Mouse (Mus musculus) limb, embryonic 15.5 days (tissue): Measurements from ENCODE around the gene Trappc13. TPM values are rescaled to one million over a fixed set of nuclear protein-coding genes. Genes with fewer than 3 reads are reported as not detected.
"Not testable (repeated sequence)": the region's sequence is repeated elsewhere in the genome, so short reads cannot be mapped to it uniquely, and the experiment has no call there.

Experiments
- ATAC-seq: fragments of 200-750 bp; cut with Nextera tagmentation; 2 replicates; pipeline ENCODE4 v1.8.0; 2017; ENCODE audit warnings: low read depth, moderate TSS enrichment; ENCODE audit not compliant: insufficient number of reproducible peaks, low FRiP score, low TSS enrichment
- H3K27ac ChIP-seq: fragments of 300-500 bp; sonication (generic); 2 replicates; pipeline ENCODE4 v1.5.1; 2015; ENCODE audit warnings: moderate library complexity, mild to moderate bottlenecking, inconsistent platforms
- H3K27me3 ChIP-seq: fragments of 300-500 bp; sonication (generic); 2 replicates; pipeline ENCODE4 v1.6.1; 2015; ENCODE audit warnings: inconsistent platforms
- H3K36me3 ChIP-seq: fragments of 300-500 bp; sonication (generic); 2 replicates; pipeline ENCODE4 v1.6.1; 2015; ENCODE audit warnings: inconsistent platforms
- H3K4me1 ChIP-seq: fragments of 300-500 bp; sonication (generic); 2 replicates; pipeline ENCODE4 v1.6.1; 2015; ENCODE audit warnings: inconsistent platforms
- H3K4me2 ChIP-seq: fragments of 300-500 bp; sonication (generic); 2 replicates; pipeline ENCODE4 v1.6.1; 2015; ENCODE audit warnings: mild to moderate bottlenecking, inconsistent platforms
- H3K4me3 ChIP-seq: fragments of 300-500 bp; sonication (generic); 2 replicates; pipeline ENCODE4 v1.5.1; 2015; ENCODE audit warnings: mild to moderate bottlenecking, inconsistent platforms
- H3K9ac ChIP-seq: fragments of 300-500 bp; sonication (generic); 2 replicates; pipeline ENCODE4 v1.6.1; 2015; ENCODE audit warnings: inconsistent platforms
- H3K9me3 ChIP-seq: fragments of 300-500 bp; sonication (generic); 2 replicates; pipeline ENCODE4 v1.6.1; 2016; ENCODE audit warnings: inconsistent platforms
- WGBS: fragments of 180-500 bp; shearing (Covaris S2); methylation state at CpG from one replicate; pipeline ENCODE4 v1.1.7; 2015; 5-methylcytosine and 5-hydroxymethylcytosine counted together
- polyA plus RNA-seq: library from polyadenylated mRNA; unstranded; fragments of >200 nt; fragmentation: Nextera tagmentation; extraction: Ambion mirVana; gene quantifications from 2 replicates; pipeline ENCODE4 v1.2.1, GENCODE M21; 2015

Gene Trappc13
- 51.7 and 54.2 TPM in 2 replicates for polyA plus RNA-seq

DNA sequence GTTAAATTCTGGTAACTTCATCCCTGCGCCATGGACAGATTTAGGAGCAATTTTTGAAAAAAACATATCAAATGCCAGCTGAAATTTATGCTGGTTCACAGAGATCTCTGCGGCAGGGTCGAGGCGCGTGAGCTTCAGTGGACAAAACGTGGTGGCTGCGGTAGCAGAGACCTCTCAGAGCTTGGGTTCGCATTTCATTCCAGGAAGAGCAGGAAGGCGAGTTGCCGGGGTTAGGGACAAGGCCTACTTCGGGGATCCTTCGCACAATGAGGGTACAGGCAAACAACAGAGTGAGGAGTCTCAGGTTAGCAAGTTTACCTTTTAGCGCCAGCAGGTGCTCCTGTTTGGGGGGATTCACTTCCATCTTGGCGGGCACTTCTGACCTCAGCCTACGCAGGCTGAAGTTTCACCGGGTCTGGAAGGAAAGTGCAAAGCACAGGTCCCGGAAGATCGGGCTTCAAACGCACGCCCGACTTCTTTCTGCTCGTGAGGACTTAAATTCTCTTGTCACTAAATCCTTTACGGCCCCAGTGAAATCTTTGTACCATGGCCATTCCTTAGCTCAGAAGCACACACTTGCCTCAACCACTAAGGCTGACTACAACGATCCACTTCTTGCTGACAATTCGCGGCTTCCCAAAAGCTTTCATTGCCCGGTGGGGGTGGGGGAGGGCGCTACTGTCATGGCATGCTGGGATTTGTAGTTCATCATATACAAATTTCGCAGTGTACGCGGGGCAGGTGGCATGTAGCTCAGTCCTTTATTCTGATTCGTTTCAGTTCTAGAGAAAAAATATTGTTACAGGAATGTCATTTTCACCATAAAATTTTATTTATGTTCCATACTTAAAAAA lies at the start of gene Trappc13:
Gene Trappc13, minus strand, starts transcription at position 674 of the 854 bp plus-strand sequence.
- Histone ChIP-seq H3K4me2 (peak within 1 kb of the TSS; percentile 57), H3K27me3 (no peaks in the 10 kb centered on the region), H3K4me3 (peak within 1 kb of the TSS; percentile 95), H3K27ac (peak within 1 kb of the TSS; percentile 88), H3K9me3 (no peaks in the 10 kb centered on the region), H3K36me3 (peaks cover 9% of the 10 kb centered on the region), H3K9ac (peak within 1 kb of the TSS; percentile 87), H3K4me1 (peaks cover 11% of the 10 kb centered on the region; the same call in 1 of the 2 replicates)
- under 1% methylated on average over 32 of the region's 32 CpGs for WGBS
- ATAC-seq, result peak; percentile 89

GRCm38 (mm10) chr13:104227478-104227877 lies 49.2 kb upstream of the Trappc13 start:
- Histone ChIP-seq H3K4me1 (peaks cover 8% of the 10 kb centered on the region), H3K36me3 (peaks cover 4% of the 10 kb centered on the region), H3K4me2 (peak overlapping the region; percentile 70), H3K27me3 (no peaks in the 10 kb centered on the region), H3K9me3 (no peaks in the 10 kb centered on the region), H3K27ac (no peak overlapping the region), H3K4me3 (peak overlapping the region; percentile 79), H3K9ac (no peak overlapping the region)
- WGBS, result 56% methylated on average over 3 of the region's 3 CpGs
- no peak for ATAC-seq

- H3K4me2 ChIP-seq, result no peak overlapping the region
- no peak overlapping the region for H3K4me3 ChIP-seq
- ATAC-seq, result no peak
- WGBS, result 65% methylated on average over 1 of the region's 1 CpGs
- H3K4me1 ChIP-seq, result no peaks in the 10 kb centered on the region
- no peaks in the 10 kb centered on the region for H3K9me3 ChIP-seq
- H3K36me3 ChIP-seq, result peaks cover 24% of the 10 kb centered on the region
- no peaks in the 10 kb centered on the region for H3K27me3 ChIP-seq
- H3K9ac ChIP-seq, result no peak overlapping the region
- H3K27ac ChIP-seq, result no peak overlapping the region
Observed at GRCm38 (mm10) chr13:104204313-104204712, 26.0 kb upstream of the Trappc13 start.

- H3K9me3 ChIP-seq, H3K9ac ChIP-seq, H3K4me2 ChIP-seq, H3K27me3 ChIP-seq, H3K27ac ChIP-seq, H3K4me1 ChIP-seq, ATAC-seq, H3K4me3 ChIP-seq: not testable (repeated sequence)
- peaks cover 36% of the 10 kb centered on the region for H3K36me3 ChIP-seq
Observed at GRCm38 (mm10) chr13:104195891-104196290, 17.6 kb upstream of the Trappc13 start.

- WGBS, result 84% methylated on average over 4 of the region's 4 CpGs
- Histone ChIP-seq H3K4me1 (no peaks in the 10 kb centered on the region), H3K4me2 (no peak overlapping the region), H3K36me3 (peaks cover 31% of the 10 kb centered on the region), H3K4me3 (no peak overlapping the region), H3K27me3 (no peaks in the 10 kb centered on the region), H3K27ac (no peak overlapping the region), H3K9ac (no peak overlapping the region), H3K9me3 (no peaks in the 10 kb centered on the region)
- no peak for ATAC-seq
Observed at GRCm38 (mm10) chr13:104187357-104187756, 9.1 kb upstream of the Trappc13 start.

DNA sequence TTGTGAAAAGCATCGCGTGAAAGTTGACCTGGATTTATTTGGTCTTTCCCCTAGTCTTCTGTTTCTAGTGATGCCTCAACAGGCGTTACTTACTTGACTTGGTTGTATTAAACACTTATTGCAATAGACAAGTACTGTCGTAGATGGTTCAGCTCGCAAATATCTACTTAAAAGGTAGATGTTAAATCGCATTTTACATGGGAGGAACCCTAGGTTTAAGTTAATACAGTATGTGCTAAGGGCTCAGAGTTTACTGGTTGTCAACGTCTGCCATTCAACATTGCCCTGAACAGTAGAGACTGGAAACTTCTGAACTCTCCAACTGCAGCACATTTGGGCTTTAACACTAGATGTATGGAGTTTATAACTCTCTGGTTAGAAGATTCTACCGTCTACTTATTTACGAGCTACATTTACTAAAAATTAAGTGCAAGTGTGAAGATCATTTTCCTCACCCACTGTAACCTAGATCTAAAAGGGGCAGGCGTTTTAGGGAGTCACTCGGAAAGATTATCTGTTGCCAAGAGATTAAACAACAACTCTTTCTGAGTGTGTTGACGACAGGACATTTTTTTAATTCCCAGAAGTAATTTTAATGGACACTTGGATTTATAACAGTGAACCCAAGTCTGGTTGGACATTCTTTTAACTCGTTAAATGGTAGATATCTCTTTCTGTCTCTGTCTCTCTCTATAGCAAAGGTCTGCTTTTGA lies 1.1 kb upstream of the Trappc13 start:
- Histone ChIP-seq H3K36me3 (peaks cover 12% of the 10 kb centered on the region), H3K27me3 (no peaks in the 10 kb centered on the region), H3K4me2 (peak overlapping the region; percentile 49), H3K27ac (peak overlapping the region; percentile 88), H3K4me3 (peak overlapping the region; percentile 95), H3K4me1 (peaks cover 11% of the 10 kb centered on the region; the same call in 1 of the 2 replicates), H3K9me3 (no peaks in the 10 kb centered on the region), H3K9ac (peak overlapping the region; percentile 87)
- WGBS, result 18% methylated on average over 13 of the region's 13 CpGs
- ATAC-seq, result no peak

- WGBS, result under 1% methylated on average over 38 of the region's 38 CpGs
- H3K27me3 ChIP-seq, result no peaks in the 10 kb centered on the region
- peak within 1 kb of the TSS; percentile 88 for H3K27ac ChIP-seq
- H3K36me3 ChIP-seq, result peaks cover 10% of the 10 kb centered on the region
- peaks cover 11% of the 10 kb centered on the region; the same call in 1 of the 2 replicates for H3K4me1 ChIP-seq
- peak within 1 kb of the TSS; percentile 95 for H3K4me3 ChIP-seq
- no peaks in the 10 kb centered on the region for H3K9me3 ChIP-seq
- peak; percentile 99 for ATAC-seq
- peak within 1 kb of the TSS; percentile 87 for H3K9ac ChIP-seq
- peak within 1 kb of the TSS; percentile 57 for H3K4me2 ChIP-seq
Observed at GRCm38 (mm10) chr13:104178650-104179121, 417 bp upstream of the Trappc13 start, which contains the start of gene Trim23. Gene Trim23, plus strand, starts transcription at chr13:104178797.

GRCm38 (mm10) chr13:104176874-104177273 lies 1.4 kb downstream of the Trappc13 start:
- peak overlapping the region; percentile 24; the same call in 1 of the 2 replicates for H3K4me3 ChIP-seq
- H3K4me1 ChIP-seq, result peaks cover 11% of the 10 kb centered on the region; the same call in 1 of the 2 replicates
- WGBS, result 76% methylated on average over 3 of the region's 3 CpGs
- no peaks in the 10 kb centered on the region for H3K9me3 ChIP-seq
- no peak overlapping the region for H3K27ac ChIP-seq
- no peak for ATAC-seq
- H3K36me3 ChIP-seq, result peaks cover 8% of the 10 kb centered on the region
- no peak overlapping the region for H3K9ac ChIP-seq
- H3K4me2 ChIP-seq, result peak overlapping the region; percentile 39
- no peaks in the 10 kb centered on the region for H3K27me3 ChIP-seq

GRCm38 (mm10) chr13:104172498-104172897 lies 5.8 kb downstream of the Trappc13 start:
- Histone ChIP-seq H3K27me3 (no peaks in the 10 kb centered on the region), H3K4me1 (peaks cover 6% of the 10 kb centered on the region; the same call in 1 of the 2 replicates), H3K9me3 (no peaks in the 10 kb centered on the region), H3K9ac (no peak overlapping the region), H3K27ac (no peak overlapping the region), H3K4me3 (no peak overlapping the region), H3K36me3 (peaks cover 21% of the 10 kb centered on the region), H3K4me2 (no peak overlapping the region)
- ATAC-seq, result no peak

DNA sequence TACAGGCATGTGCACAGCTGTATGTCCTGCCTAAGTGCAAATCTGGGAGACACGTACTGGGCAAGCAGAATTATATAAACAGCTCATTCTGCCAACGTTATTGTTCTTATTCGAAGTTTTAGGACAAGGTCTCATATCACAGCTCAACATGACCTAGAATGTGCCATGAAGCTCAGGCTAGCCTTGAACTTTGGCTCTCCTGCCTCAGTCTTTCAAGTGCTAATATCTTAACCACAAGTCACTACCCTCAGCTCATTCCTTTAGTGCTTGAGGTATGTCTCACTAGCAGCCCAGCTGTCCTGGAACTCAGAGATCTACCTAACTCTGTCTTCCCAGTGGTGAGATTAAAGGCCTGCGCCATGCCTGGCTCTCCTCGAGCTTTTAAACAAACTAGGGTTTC lies 6.6 kb downstream of the Trappc13 start:
- Histone ChIP-seq H3K27ac (no peak overlapping the region), H3K9ac (no peak overlapping the region), H3K4me2 (no peak overlapping the region), H3K9me3 (no peaks in the 10 kb centered on the region), H3K4me3 (no peak overlapping the region), H3K36me3 (peaks cover 23% of the 10 kb centered on the region), H3K4me1 (peaks cover 2% of the 10 kb centered on the region; the same call in 1 of the 2 replicates), H3K27me3 (no peaks in the 10 kb centered on the region)
- 87% methylated on average over 5 of the region's 5 CpGs for whole genome bisulfite sequencing
- no peak for ATAC-seq

GRCm38 (mm10) chr13:104155686-104156085 lies 22.6 kb downstream of the Trappc13 start:
- Histone ChIP-seq H3K4me3 (no peak overlapping the region), H3K9ac (no peak overlapping the region), H3K36me3 (peaks cover 46% of the 10 kb centered on the region), H3K27me3 (no peaks in the 10 kb centered on the region), H3K9me3 (no peaks in the 10 kb centered on the region), H3K27ac (no peak overlapping the region), H3K4me1 (no peaks in the 10 kb centered on the region), H3K4me2 (no peak overlapping the region)
- no peak for ATAC-seq
- 51% methylated on average over 1 of the region's 1 CpGs for WGBS

DNA sequence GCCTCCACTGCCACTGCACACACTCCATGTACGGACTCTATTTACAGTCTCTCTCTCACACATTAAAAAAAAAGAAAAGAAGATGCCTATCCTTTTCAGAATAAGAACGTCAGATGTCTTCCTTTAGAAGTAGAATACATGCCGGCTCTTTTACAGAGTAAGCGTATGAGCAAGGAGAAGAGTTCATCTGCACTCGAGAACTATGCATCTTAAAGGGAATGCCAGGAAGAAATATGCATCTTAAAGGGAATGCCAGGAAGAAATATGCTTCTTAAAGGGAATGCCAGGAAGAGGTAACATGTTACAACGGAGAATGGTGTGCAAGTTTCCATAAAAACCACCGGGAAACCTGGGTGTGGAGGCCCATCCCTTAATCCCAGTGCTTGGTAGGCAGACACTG lies 23.2 kb downstream of the Trappc13 start:
- Histone ChIP-seq H3K4me1 (no peaks in the 10 kb centered on the region), H3K4me2 (no peak overlapping the region), H3K27ac (no peak overlapping the region), H3K36me3 (peaks cover 42% of the 10 kb centered on the region), H3K4me3 (no peak overlapping the region), H3K9ac (no peak overlapping the region), H3K27me3 (no peaks in the 10 kb centered on the region), H3K9me3 (no peaks in the 10 kb centered on the region)
- ATAC-seq, result no peak
- WGBS, result 78% methylated on average over 7 of the region's 7 CpGs
